Mouse (Mus musculus) cerebellum, adult 11-12 months (tissue): ENCODE data around the gene Gm572.
A peak's percentile ranks its signal among the peaks of the same experiment; 100 is the strongest.

Experiments used
- DNase-seq: peaks from one replicate; pipeline ENCODE4 v3.0.0; 2022

Gm572 gene

DNA sequence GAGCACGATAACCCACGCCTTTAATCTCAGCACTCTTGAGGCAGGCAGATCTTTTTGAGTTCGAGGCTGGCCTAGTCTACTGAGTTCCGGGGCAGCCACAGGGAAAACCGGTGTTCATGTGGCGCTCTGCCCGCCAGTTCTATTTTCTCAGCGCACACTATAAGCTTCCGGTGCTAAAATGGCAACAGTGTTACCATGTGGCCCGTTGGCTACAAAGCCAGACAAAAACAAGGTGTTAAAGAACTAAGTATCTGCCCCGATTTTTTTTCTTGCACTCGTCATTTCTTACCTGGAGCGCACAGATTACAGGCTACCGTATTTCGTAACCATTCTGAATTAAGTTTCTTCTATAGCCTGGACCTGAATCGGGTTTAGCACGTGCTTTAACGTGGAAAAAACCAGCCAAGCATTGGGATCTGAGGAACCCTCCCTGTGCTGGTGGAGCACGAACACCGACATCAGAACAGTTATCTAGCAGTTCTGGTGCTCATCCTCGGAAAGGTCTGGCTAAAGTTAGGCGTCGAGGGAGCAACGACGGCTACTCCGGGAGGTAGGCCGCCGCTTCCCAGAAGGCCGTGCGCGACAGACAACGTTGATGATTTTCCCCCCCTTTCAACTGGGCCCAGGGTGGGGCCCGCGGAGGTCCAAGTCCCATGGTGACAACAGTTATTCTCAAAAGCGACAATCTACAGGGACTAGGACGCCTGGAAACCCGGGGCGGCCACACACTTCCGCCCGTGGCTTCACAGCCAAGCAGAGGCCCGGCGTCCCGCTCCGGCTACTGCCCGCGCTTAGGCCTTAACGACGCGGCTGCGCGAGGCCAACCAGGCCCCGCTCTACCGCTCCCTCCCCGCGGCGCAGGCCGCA lies 17.1 kb upstream of the Gm572 start:
- peak; percentile 42 for DNase-seq

DNA sequence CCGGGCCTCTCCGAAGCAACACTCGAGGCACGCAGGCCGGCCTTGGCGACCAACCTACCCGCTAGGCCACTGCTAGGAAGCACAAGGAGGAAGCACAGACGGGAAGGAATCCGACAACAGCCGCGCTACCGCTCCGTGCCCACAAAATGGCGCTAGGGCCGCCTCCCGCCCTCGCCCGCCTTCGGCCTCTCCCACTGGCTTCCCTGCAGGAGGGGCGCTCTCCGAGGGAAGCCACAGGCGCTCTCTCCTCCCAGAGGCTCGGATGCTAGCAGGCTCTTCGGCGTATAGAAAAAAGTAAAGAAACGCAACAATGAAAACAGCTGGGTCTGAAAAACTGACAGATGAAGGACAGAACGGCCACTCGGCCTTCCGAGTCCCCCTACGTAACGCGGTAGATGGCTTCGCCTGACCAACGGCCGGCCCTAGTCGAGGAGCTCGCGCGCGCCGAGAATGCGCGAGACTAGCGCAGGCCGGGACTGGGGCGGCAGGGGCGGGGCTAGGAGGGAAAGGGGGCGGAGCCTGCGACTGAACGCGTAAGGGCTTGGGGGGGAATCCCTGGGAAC lies 16.4 kb upstream of the Gm572 start, which contains the start of gene Tardbp:
TSS of gene Tardbp (minus strand) at position 397 of the 563 bp plus-strand sequence.
- peak; percentile 94 for DNase-seq

DNA sequence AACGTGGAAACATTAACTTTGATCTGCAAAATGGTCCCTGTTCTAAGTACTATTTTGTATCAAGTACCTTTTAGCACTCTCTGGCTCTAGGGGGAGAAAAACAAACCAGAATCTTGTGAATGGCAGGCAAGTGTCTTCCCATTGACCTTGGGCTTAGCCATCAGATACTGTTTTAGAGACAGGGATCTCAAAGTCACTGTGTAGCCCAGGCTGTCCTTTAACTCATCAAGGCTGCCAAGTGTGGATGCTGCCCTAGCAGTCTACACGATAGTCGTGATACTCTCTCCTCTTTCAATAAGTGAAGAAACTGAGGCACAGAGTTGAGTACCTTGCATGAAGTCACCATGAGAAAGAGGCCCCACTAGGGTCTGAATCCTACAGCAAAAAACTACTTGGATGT lies 15.9 kb upstream of the Gm572 start:
- DNase-seq: no peak

DNA sequence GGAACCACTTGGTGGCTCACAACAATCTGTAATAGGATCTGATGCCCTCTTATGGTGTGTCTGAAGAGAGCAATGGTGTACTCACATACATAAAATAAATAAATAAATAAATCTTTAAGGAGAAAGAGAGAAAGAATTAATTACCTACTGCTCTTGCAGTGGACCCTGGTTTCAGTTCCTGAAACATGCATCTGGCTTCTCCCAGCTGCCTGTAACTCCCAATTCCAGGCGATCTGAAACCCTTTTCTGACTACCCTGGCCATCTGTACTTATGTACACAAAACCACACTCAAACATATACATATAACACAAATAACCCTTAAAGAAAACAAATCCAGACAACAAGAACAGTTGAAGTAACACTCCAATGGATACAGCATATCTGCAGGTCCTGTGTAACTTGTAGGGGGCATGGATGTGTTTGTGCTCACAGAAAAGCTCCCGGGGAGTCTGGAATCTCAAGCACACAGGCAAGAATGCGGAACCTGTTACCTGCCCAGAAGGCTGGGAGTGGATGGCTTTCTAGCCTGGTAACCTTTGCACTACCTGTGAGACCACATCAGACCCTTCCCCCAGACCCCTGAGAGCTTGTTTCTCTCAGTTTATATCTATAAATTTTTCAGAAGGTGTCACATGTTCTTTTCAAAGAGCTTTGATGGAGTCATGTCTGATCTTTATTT lies 11.0 kb upstream of the Gm572 start:
- no peak for DNase-seq

DNA sequence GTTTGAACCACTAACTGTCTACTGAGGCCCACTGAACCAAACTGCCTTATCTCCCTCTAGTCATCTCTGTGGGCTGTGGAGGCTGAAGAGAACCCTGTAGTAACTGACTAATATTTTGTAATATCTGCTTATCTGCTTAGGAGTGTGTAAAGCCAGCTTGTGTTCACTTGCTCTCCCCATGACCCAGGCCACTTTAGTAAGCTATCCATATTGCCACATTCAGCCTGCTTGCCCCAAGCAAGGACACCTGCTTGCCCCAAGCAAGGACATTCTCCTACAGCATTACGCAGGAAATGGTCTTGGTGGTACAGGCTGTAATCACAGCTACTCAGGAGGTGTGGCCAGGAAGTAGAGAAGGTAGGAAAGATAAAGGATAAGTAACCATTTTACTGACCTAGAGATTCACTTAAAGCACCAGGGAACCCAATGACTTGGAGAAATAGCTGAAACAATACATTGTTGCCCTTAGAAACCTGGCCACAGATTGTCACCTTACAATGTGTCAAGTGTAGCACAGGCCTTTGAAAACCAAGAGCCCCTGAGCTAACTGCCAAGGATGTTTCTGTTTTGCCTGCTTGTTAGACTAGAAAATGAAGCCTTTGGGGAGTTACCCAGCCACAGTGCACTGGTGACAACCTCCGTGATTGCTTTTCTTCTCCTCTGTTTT lies 9.6 kb upstream of the Gm572 start:
- no peak for DNase-seq

DNA sequence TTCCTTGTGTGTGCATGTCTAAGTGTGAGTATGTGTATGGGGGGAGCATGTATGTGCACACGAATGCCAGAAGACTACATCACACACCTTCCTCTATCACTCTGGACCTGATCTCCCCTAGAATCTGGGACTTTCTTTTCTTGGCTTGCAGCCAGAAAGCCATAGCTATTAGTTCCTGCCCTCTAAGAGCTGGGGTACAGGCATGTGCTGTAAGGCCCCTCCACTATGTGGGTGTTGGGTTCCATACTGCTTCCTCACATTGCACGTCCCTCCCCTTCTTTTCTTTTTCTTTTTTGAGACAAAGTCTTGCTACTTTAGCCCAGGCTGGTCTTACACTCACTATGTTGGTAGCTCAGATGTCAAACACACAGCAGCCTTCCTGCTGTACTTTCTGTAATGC lies 7.8 kb upstream of the Gm572 start:
- no peak for DNase-seq

DNA sequence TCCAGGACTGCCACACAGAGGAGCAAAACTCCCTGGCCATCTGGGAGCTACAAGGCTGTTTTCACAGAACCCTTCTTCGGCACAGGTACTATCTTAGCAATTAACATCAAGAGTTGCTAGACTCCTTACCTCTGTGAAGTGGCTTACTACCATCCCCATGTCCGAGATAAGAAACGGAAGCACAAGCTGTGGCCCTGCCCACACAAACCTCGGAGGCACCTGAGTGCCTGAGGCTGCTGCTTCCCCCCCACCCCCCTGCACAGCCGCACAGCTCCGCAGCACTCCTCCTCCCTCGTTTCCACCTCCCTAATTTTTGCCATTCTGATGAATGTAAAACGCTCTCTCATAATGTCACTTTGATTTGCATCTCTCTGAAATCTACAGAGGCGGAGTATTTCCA lies 4.8 kb upstream of the Gm572 start:
- no peak for DNase-seq

DNA sequence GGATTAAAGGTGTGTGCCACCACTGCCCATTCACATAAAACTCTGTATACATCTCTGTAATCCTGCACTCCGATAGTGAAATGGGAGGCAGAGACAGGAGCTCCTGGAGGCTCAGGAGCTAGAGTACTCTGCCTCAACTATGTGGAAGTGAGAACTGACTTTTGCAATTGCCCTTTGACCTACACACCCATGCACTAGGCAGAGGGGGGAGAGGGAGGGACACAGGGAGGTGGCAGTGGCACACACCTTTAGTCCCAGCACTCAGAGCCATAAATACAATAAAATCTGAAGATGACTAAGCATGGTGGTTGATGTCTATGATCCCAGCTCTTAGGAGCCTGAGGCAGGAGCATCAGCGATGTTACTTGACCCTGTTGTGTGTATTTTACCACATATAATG lies 3.7 kb upstream of the Gm572 start:
- no peak for DNase-seq

DNA sequence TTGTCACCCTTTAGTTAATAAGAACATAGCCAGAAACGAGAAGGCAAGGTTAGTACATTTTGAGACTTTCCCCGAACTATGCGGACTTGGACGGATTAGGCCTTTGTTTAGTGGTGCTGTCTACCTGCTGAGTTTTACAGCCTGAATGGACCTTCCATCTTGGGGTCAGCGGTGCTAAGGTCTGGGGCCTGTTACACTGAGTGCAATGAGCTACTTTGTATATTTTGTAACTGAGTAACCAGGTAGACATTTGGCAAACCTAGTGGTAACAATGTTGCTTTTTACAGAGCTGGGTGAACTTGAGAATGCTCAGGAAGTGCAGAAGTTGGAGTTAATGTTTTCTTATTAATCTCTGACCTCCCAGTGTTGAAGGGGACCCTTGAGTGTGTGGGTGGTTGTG lies 2.0 kb upstream of the Gm572 start:
- no peak for DNase-seq

DNA sequence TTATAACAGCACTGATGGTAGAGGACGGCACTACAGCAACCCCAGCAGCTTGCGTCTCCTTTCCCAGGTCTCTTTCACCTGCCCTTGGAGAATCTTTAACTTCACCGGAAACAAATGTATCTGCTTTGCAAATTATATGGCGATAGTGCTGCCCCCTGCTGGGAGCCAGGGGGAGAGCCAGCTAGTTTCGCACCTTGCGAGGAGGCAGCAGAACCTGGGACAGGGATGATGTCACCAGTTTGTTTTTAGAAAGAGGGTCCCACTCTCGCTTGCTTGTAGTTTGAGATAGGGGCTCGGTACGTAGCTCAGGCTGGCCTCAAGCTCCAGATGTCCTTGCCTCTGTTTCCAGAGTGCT lies 1.0 kb downstream of the Gm572 start:
- DNase-seq: peak; percentile 56

DNA sequence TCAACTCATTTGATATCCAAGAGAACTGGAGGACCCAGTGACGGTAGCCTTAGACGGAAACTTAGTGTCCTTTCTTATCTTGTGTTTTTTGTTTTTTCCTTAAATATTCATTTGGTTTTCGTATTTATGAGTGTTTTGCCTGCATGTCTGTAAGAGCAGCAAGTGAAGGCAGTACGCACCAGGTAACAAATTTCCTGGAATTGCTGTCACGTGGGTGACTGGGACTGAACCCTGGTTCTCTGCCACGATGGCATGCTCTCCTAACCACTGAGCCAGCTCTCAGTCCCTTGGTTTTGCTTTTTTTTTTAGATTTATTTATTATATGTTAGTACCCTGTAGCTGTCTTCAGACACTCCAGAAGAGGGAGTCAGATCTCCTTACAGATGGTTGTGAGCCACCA lies 1.8 kb downstream of the Gm572 start:
- no peak for DNase-seq

DNA sequence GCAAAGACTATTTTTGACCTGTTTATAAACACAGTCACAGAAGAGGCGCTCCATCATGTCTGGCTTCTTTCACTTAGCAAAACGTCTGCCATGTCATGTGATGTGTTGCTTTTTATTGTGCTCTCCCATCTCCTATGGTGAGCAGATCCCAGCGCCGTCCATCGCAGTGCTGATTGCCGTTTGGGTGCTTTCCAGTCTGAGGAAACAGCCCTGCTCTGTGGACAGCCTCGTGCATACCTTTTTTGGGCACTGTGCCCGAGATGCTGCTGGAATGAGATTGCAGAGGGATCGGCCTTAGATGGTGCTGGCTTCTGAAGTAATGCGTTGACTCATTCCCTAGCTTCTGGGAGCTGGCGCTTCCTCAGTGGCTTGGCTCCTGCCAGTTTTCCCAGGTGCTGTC lies 3.5 kb downstream of the Gm572 start:
- DNase-seq: peak; percentile 66

DNA sequence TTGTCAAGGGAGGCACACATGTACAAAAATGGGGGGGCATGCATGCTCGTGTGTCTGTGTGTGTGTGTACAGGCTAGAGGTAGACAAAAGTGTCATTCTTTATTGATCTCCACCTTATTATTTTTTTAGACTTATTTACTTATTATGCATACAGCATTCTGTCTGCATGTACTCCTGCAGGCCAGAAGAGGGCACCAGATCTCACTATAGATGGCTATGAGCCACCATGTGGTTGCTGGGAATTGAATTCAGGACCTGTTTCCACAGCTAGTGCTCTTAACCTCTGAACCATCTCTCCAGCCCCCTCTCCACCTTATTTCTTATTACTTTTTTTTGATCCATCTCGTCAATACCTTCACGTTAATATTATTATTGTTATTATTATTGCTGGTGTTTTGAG lies 6.2 kb downstream of the Gm572 start:
- DNase-seq: no peak

DNA sequence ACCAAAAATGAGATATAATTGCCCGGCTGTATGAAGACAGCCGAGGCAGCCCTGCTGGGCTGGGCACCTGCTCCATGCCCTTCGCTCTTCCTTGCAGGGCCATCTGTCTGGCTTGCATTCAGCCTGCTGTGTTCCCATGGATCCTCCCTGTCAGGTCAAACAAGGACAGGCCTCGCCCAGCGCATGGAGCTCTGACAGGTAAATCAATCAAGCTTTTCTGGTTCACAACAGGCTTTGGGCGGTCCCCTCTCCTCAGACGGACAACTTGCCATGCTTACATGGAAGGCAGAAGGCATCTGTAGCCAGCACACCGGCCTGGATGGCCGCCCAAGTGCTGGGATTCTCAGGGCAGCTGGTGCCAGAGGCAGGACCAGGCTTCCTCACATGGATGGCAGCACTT lies 7.9 kb downstream of the Gm572 start:
- DNase-seq: peak; percentile 82

DNA sequence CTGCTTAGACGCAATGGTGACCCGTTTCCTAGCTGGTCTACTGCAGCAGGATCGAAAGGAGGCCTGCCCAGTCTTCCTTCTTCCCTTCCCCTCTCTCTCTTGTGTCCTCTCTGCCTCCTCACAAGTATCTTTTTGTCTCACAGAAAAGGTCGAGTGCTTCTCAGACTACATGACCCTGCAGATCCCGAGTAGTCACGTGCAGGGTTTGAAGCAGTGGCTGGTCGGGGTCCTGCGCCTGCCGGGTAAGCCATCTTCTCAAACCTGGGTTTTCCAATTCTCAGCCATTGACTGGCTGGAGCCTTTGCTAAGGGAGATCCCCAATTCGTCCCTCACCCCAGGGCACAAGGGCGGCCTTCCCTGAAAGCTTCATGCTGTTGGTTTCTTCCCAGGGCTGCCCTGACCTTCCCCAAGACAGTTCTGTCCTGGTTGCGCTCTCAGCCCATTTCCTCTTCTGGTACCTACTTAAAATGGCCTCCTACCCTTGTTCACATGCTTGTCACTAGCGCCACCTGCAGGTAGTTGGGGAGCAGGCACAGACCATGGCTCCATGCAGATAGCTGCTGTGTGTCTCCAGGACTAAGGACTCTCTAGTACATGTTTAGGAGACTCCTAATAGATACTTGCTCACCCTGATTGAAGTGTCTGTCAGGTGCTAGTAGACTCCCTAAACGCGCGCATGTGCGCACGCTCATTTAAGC lies 11.7 kb downstream of the Gm572 start:
- no peak for DNase-seq

DNA sequence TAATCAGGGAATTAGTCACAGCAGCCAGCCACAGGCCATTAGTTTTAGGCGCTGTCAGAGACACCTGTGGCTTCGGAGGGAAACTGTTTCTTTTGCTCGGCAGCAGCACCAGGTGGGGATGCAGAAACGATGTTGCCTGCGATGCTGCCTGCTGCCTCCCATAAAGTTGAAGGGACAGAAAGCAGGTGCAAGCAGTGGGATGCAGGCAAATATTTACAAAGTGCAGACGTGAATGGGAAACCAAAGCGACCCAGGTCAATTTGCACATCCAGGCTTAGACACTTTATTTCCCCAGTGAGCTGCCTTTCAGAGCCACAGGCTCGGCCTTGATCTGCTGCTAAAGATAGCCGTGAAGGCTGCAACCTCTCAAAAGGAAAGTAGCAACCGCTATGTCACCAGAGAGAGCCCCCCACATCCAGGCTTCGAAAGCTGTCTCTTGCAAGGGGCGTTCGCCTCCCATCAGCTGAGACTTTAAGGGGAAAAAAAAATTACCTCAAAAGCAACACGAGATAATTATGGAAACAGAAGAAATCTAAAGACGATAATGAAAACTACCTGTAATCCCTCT lies 13.7 kb downstream of the Gm572 start:
- DNase-seq: no peak

DNA sequence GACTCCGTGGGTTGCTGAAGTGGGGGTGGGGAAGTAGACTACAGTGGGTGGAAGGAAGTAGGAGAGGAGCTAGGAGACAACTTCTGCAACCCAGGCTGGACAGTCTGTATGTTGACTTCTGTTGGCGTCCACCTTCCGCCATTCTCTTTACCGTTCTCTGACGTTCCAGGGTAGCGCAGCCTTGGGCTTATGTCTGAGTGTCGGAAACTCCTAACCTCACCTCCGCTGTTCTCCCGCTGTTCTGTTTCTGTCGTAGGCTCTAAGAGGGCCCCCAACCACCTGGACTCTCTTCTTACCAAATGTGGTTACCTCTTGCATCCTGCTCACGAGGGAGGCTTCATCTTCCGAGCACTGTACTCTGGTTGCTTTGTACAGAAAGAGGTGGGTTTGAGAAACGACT lies 14.7 kb downstream of the Gm572 start:
- no peak for DNase-seq

DNA sequence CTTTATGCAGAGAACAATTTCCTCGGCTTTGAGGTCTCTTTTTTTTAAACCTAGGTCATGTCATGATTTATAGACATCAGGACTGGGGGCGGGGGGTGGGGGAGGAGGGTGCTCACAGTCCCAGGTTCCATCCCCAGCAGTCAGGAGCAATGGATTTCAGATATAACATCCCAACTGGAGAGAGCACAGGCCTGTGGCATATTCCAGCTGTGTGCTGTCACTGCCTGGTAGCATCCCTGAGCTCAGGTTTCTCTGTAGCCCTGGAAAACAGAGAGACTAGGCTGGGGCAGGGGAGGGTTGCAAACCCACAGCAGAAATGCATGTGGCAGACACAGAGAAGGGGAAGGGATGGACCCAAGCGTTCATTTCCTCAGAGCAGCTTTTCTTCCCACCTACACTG lies 17.1 kb downstream of the Gm572 start:
- no peak for DNase-seq

DNA sequence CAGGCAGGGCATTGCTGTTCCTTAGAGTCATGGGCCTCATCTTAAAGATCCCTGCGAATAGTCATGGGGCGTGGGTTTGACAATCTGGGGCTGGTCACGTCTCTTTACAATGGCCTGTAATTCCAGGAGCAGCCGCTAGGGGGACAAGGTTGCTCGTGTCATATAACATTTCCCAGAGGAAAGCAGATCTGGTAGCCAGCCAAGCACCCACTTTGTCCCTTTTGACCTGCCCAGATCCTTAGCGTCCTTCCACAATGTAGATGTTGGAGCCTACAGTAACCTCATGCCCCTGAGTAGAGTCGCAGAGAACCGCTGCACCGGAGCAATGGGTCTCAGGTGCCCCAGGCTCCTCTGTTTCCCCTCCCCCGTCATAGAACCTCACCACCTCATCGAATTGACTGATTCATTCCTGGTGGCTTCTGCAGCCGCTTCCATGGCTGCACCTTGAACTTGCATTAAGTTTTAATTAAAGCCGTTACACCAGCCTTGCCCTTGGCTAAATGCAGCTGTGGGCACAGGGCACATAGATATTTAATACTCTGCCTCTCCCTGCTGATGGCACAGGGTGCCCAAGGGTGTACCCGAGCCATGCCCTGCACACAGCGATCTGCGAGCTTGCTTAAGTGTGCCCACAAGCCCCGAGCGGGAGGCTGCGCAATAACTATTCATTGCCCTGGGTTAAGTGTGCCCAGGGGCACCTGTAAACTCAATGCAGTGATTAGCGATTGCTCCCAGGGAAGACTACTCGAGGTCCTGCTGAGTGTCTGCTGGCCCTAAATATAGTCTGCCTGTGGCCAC lies 19.2 kb downstream of the Gm572 start:
- peak; percentile 38 for DNase-seq

DNA sequence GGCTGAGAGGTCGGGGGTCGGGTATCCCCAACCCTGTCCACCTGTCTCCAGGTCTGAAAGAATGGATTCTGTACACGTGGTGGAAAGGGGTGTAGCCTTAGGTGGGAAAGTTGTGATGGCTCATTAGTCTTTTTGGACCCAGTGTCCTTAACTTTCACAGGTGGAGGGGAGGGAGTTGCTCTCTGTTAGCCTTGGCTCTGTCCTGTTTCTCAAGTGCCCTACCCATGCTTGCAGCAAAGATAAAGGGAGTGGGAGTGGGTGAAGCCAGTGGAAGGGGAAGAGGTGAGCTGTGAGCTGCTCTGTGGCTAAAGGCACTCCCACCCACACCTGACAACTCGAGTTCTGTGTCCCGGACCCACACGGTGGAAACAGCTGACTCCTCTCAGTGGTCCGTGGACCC lies 20.2 kb downstream of the Gm572 start:
- DNase-seq: no peak

DNA sequence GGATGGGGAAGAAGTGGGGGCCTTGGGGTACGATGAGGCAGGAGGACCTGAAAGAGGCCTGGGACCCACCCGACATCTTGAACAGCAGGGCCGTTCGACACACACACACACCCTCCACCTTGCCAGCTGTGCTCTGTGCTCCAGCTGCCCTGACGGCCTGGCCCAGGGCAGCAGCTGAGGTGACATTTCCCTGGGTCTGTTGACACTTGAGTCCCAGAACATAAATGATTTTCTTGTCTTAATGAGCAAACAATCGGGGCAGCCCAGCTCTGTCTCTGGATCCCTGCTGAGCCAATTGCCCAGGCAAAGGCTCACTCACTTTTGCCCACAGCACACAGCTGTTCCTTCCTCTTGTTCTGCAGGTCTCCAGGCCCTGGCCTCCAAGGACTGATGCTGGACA lies 20.9 kb downstream of the Gm572 start:
- DNase-seq: no peak
